Mouse (Mus musculus): ENCODE measurements around the gene Mllt3. TPM values are rescaled to one million over a fixed set of nuclear protein-coding genes. Genes with fewer than 3 reads are reported as not detected.

The Mllt3 gene
- polyA plus RNA-seq, 1 experiment from 2014 or later, result 43.6 TPM

DNA sequence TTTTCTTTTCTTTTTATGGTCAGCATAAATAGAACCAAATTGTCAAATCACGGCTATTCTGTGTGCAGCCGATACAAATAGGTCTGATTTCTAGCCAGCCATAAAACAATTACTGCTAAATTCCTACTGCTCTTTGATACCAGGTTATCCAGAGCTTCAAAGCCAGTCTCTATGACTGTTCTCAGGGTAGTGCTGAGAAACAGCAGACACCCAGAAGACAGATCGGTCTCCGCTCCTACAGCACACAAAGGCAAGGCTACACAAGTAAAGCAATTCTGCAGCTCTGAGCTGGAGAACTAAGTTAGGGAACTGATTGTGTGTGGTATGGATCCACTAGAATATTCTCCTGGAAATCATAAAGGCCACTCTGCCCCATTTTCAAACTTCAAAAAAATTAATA is 20.4 kb downstream of the Mllt3 start:
- ATAC-seq (ENCODE audit: insufficient read depth) (no peak), DNase-seq (no peak)
- Histone ChIP-seq H3K27ac (ENCODE audit: low read depth) (no peak overlapping the region), H3K36me3 (ENCODE audit: insufficient read depth) (peaks cover 5% of the 10 kb centered on the region; the same call in 1 of the 2 replicates), H3K9me3 (ENCODE audit: low read depth, low read length) (no peaks in the 10 kb centered on the region), H3K27me3 (ENCODE audit: insufficient read depth, low read length) (no peaks in the 10 kb centered on the region), H3K9ac (no peak overlapping the region), H3K4me2 (no peak overlapping the region), H3K4me3 (ENCODE audit: low read depth, low read length) (no peak overlapping the region), H3K4me1 (ENCODE audit: insufficient read depth) (peaks cover 9% of the 10 kb centered on the region)
- no peak for TF ChIP-seq CTCF (IDR thresholded peaks at IDR 0.05; ENCODE audit: low read depth)
- WGBS, result 71% methylated on average over 4 of the region's 4 CpGs

DNA sequence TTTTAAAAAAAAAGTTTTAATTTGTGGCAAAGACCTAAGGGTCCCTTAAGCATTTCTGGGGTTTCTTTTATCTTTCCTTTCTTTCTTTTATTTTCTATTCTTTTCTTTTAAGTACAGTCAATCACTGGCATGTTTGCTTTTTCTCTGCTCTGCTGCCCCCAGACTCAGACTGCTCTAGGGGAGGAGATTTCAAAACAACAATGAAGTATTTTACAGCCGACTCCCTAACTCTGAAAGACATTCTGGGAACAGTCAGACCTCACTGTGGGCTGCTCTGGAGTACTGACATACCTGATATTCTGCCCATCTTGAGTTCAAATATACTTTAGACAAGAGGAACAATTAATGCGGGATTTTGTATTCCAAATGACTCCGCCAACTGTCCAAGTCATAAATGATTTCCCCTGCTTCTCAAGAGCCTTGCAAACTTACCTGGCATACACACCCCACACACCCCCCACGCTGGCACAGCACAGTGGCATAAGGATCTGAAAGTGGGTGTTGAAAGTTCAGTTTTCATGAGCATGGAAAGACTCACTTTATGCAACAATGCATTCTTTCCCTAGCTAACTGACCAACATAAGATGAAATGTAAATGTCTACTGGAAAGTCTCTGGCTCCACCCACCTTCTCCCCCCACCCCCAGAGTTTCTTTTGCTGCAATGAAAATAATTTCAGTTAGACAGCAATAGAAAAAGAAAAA is 21.1 kb downstream of the Mllt3 start:
- H3K4me3 ChIP-seq (ENCODE audit: low read depth, low read length), result no peak overlapping the region
- peaks cover 5% of the 10 kb centered on the region; the same call in 1 of the 2 replicates for H3K36me3 ChIP-seq (ENCODE audit: insufficient read depth)
- DNase-seq (no peak), ATAC-seq (ENCODE audit: insufficient read depth) (no peak)
- H3K4me1 ChIP-seq (ENCODE audit: insufficient read depth), result peaks cover 4% of the 10 kb centered on the region
- no peaks in the 10 kb centered on the region for H3K9me3 ChIP-seq (ENCODE audit: low read depth, low read length)
- H3K9ac ChIP-seq, result no peak overlapping the region
- H3K27me3 ChIP-seq (ENCODE audit: insufficient read depth, low read length), result no peaks in the 10 kb centered on the region
- H3K4me2 ChIP-seq, result no peak overlapping the region
- H3K27ac ChIP-seq (ENCODE audit: low read depth), result no peak overlapping the region
- TF ChIP-seq CTCF (IDR thresholded peaks at IDR 0.05; ENCODE audit: low read depth), result no peak
- WGBS, result 58% methylated on average over 4 of the region's 4 CpGs

DNA sequence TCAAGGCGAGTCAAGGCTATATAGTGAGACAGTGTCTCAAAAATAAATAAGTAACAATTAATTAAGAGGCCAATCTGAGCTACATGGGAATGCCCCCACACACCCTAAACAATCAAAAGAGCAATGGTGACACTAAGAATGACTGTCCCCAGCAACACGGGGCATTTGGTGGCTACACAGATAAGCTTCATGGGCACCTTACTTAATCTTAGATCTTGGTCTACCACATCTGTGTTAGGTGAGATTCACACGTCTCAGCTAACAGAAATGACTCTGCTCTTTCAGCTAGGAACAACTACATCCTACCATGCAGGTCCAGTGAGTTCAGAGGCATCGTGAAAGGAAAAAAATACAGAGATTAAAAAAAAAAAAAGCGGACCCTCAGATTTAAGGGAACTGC is 22.7 kb downstream of the Mllt3 start:
- Histone ChIP-seq H3K9me3 (ENCODE audit: low read depth, low read length) (no peaks in the 10 kb centered on the region), H3K4me3 (ENCODE audit: low read depth, low read length) (no peak overlapping the region), H3K4me1 (ENCODE audit: insufficient read depth) (peaks cover 4% of the 10 kb centered on the region), H3K4me2 (no peak overlapping the region), H3K36me3 (ENCODE audit: insufficient read depth) (peaks cover 5% of the 10 kb centered on the region; the same call in 1 of the 2 replicates), H3K27ac (ENCODE audit: low read depth) (no peak overlapping the region), H3K9ac (no peak overlapping the region), H3K27me3 (ENCODE audit: insufficient read depth, low read length) (no peaks in the 10 kb centered on the region)
- no peak for TF ChIP-seq CTCF (IDR thresholded peaks at IDR 0.05; ENCODE audit: low read depth)
- WGBS, result 80% methylated on average over 5 of the region's 5 CpGs
- no peak for DNase-seq
- ATAC-seq (ENCODE audit: insufficient read depth), result no peak

DNA sequence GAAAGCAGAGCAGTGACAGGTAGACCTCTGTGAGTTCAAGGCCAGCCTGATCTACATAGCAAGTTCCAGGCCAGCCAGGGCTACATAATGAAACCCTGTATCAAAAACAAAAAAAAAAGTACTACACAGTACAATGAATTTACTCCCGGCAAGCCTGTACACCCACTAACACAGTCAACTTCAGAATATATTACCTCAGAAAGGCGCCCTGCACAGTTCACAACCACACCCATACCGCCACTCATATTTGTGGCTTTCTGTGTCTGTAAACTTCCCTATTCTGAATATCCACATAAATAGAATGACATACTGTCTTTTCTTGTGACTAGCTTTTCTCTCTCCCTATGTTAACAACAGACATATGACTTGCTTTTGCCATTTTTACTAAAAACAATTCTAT is 27.4 kb downstream of the Mllt3 start:
- no peaks in the 10 kb centered on the region for H3K9me3 ChIP-seq (ENCODE audit: low read depth, low read length)
- H3K27ac ChIP-seq (ENCODE audit: low read depth), result no peak overlapping the region
- H3K27me3 ChIP-seq (ENCODE audit: insufficient read depth, low read length), result no peaks in the 10 kb centered on the region
- no peak overlapping the region for H3K4me2 ChIP-seq
- DNase-seq (no peak), ATAC-seq (ENCODE audit: insufficient read depth) (no peak)
- H3K9ac ChIP-seq, result no peak overlapping the region
- 88% methylated on average over 3 of the region's 3 CpGs for WGBS
- TF ChIP-seq CTCF (IDR thresholded peaks at IDR 0.05; ENCODE audit: low read depth), result no peak
- H3K36me3 ChIP-seq (ENCODE audit: insufficient read depth), result peaks cover 11% of the 10 kb centered on the region; the same call in 1 of the 2 replicates
- H3K4me1 ChIP-seq (ENCODE audit: insufficient read depth), result peaks cover 10% of the 10 kb centered on the region
- no peak overlapping the region for H3K4me3 ChIP-seq (ENCODE audit: low read depth, low read length)

DNA sequence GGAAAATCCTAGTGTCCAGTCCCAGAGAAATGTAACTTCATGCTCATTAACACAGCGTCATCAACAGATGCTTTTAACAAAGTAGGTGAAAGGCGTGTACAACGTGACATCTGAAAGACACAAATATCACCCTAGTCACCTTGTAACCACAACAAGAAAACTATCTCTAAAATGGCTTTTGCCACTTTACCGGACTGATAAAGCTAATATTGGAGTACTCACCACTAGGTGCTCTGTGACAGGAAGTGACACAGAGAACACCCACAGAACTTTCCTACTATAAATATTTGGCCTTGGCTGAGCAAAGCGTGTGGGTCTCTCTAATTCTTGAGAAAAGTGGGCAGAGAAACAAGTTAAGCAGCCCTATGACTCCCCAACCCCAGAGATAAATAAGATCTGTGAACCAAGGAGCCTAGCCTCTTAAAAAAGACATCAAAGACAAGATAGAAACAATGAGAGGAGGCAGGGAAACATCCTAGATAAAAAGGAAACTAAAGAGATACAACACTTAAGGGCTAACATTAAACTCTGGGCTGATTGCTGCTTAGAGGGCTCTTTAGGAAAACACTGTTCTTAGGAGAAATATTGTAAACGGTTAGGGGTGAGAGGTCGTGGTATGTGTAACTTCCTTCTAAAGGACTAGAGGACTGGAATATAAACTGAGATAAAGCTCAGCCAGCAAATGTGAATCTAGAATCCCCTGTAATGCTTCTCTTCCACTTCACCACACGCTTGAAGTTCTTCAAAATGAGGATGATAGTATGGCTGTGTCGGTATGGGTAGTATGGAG is 29.8 kb downstream of the Mllt3 start:
- peaks cover 10% of the 10 kb centered on the region for H3K4me1 ChIP-seq (ENCODE audit: insufficient read depth)
- no peaks in the 10 kb centered on the region for H3K27me3 ChIP-seq (ENCODE audit: insufficient read depth, low read length)
- DNase-seq (peak; percentile 62), ATAC-seq (ENCODE audit: insufficient read depth) (peak; percentile 63)
- H3K9ac ChIP-seq, result no peak overlapping the region
- H3K27ac ChIP-seq (ENCODE audit: low read depth), result peak overlapping the region; percentile 34; the same call in 1 of the 2 replicates
- 0 out of 2 replicates have a peak, but pooled peaks have one; percentile 17 for TF ChIP-seq CTCF (IDR thresholded peaks at IDR 0.05; ENCODE audit: low read depth)
- WGBS, result 20% methylated on average over 9 of the region's 9 CpGs
- no peak overlapping the region for H3K4me3 ChIP-seq (ENCODE audit: low read depth, low read length)
- H3K4me2 ChIP-seq, result 0 out of 2 replicates have a peak overlapping the region, but pooled peaks have one; percentile 11
- 0 out of 2 replicates have a peak, but pooled peaks cover 10% of the 10 kb centered on the region for H3K36me3 ChIP-seq (ENCODE audit: insufficient read depth)
- H3K9me3 ChIP-seq (ENCODE audit: low read depth, low read length), result no peaks in the 10 kb centered on the region

DNA sequence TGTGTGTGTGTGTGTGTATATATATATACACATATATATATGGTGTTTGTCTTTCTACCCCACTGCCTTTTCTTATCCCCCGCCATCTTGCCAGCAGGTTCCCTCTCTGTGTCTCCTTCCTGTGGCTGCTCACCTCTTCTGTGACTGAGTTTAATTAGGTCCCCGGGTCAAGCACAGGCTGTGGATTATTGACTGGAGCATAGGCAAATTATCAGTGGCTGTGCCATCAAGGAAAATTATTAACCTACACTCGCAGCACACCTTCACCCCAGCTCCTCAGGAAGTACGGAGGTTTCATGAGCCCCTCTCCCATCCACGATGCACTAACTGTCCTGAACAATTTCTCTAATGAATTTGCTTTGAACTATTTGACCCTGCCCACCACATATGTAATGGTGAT is 41.5 kb downstream of the Mllt3 start:
- H3K27ac ChIP-seq (ENCODE audit: low read depth), result no peak overlapping the region
- no peaks in the 10 kb centered on the region for H3K9me3 ChIP-seq (ENCODE audit: low read depth, low read length)
- no peak overlapping the region for H3K9ac ChIP-seq
- 80% methylated on average over 5 of the region's 5 CpGs for WGBS
- peaks cover 10% of the 10 kb centered on the region for H3K4me1 ChIP-seq (ENCODE audit: insufficient read depth)
- no peak for DNase-seq
- H3K4me3 ChIP-seq (ENCODE audit: low read depth, low read length), result no peak overlapping the region
- TF ChIP-seq CTCF (IDR thresholded peaks at IDR 0.05; ENCODE audit: low read depth), result no peak
- H3K36me3 ChIP-seq (ENCODE audit: insufficient read depth), result 0 out of 2 replicates have a peak, but pooled peaks cover 4% of the 10 kb centered on the region
- no peak overlapping the region for H3K4me2 ChIP-seq
- no peak for ATAC-seq (ENCODE audit: insufficient read depth)
- H3K27me3 ChIP-seq (ENCODE audit: insufficient read depth, low read length), result no peaks in the 10 kb centered on the region

DNA sequence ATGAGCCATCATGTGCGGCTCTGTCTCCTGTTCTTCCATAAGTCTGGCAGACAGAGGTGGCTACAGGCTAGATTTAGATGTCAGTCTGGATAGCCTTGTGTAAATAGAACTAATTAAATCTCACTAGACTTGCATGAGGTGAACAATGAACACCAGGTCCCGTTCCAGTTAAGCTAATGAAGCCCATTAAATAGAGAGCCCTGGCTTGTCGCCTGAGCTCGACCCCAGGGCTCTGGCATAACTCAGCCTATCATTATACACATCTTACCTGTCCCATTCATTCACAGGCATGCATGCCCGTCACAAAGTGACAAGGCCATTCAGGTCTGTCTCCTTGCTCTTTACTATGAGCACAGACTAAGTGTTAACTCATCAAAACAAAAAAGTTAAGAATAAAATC is 42.2 kb downstream of the Mllt3 start:
- 83% methylated on average over 5 of the region's 5 CpGs for WGBS
- 0 out of 2 replicates have a peak, but pooled peaks cover 2% of the 10 kb centered on the region for H3K36me3 ChIP-seq (ENCODE audit: insufficient read depth)
- peaks cover 10% of the 10 kb centered on the region for H3K4me1 ChIP-seq (ENCODE audit: insufficient read depth)
- no peaks in the 10 kb centered on the region for H3K27me3 ChIP-seq (ENCODE audit: insufficient read depth, low read length)
- no peak overlapping the region for H3K27ac ChIP-seq (ENCODE audit: low read depth)
- H3K9me3 ChIP-seq (ENCODE audit: low read depth, low read length), result no peaks in the 10 kb centered on the region
- no peak overlapping the region for H3K9ac ChIP-seq
- H3K4me3 ChIP-seq (ENCODE audit: low read depth, low read length), result no peak overlapping the region
- DNase-seq (no peak), ATAC-seq (ENCODE audit: insufficient read depth) (no peak)
- no peak for TF ChIP-seq CTCF (IDR thresholded peaks at IDR 0.05; ENCODE audit: low read depth)
- H3K4me2 ChIP-seq, result no peak overlapping the region

Data from lung, embryonic 14.5 days (tissue).